Mouse (Mus musculus): ENCODE data around the gene Sh3bp1. TPM values are rescaled to one million over a fixed set of nuclear protein-coding genes. Genes with fewer than 3 reads are reported as not detected.

The Sh3bp1 gene
- total and polyA plus RNA-seq, 3 experiments: 21.0 to 80.2 TPM; not detected in 1

GRCm38 (mm10) chr15:78919914-78920313 lies 20.3 kb downstream of the Sh3bp1 start:
- Histone ChIP-seq H3K36me3 (ENCODE audit: control insufficient read depth in 1 of 2, insufficient read depth in 2 of 2, low read length in 2 of 2) (peaks cover 0 to 37% of the 10 kb centered on the region in 2 experiments; a peak in 2 of 4 replicates), H3K27ac (ENCODE audit: control insufficient read depth, low read depth, low read length) (peak overlapping the region; percentile 45)
- no peak for TF ChIP-seq CTCF (IDR thresholded peaks at IDR 0.05 in 2 of 3, conservative IDR thresholded peaks at IDR 0.05 in 1 of 3; ENCODE audit: control insufficient read depth in 1 of 3, insufficient read depth in 1 of 3, low read depth in 2 of 3, low read length in 3 of 3, poor library complexity in 1 of 3, severe bottlenecking in 1 of 3)
- TF ChIP-seq MAFK (IDR thresholded peaks at IDR 0.05; ENCODE audit: borderline replicate concordance, low read depth, low read length): no peak
- no peak for TF ChIP-seq CHD1 (IDR thresholded peaks at IDR 0.05; ENCODE audit: low read depth, low read length)
- TF ChIP-seq MYC (IDR thresholded peaks at IDR 0.05; ENCODE audit: low read depth, low read length): no peak
- no peak for TF ChIP-seq ZNF384 (IDR thresholded peaks at IDR 0.05; ENCODE audit: low read depth, low read length)
- no peak for TF ChIP-seq E2F4 (IDR thresholded peaks at IDR 0.05; ENCODE audit: borderline replicate concordance, low read depth, low read length)
- no peak for TF ChIP-seq TBP (IDR thresholded peaks at IDR 0.05; ENCODE audit: low read depth, low read length)
- TF ChIP-seq HCFC1 (IDR thresholded peaks at IDR 0.05; ENCODE audit: low read depth, low read length): no peak
- no peak for TF ChIP-seq POLR2AphosphoS2 (IDR thresholded peaks at IDR 0.05; ENCODE audit: low read length)
- peak; percentile 51 to 70 for TF ChIP-seq EP300 (IDR thresholded peaks at IDR 0.05; ENCODE audit: low read depth in 1 of 2, low read length in 2 of 2)
- TF ChIP-seq TAL1 (IDR thresholded peaks at IDR 0.05; ENCODE audit: low read length): no peak
- no peak for TF ChIP-seq GABPA (IDR thresholded peaks at IDR 0.05; ENCODE audit: low read depth, low read length)
- no peak; the same call in 1 of the 2 replicates for TF ChIP-seq NELFE (IDR thresholded peaks at IDR 0.05; ENCODE audit: low read depth, low read length)
- TF ChIP-seq POLR2AphosphoS5 (IDR thresholded peaks at IDR 0.05; ENCODE audit: borderline replicate concordance, low read depth, low read length): no peak
- TF ChIP-seq ZKSCAN1 (IDR thresholded peaks at IDR 0.05; ENCODE audit: low read depth, low read length): no peak
- TF ChIP-seq MYB (IDR thresholded peaks at IDR 0.05; ENCODE audit: low read depth, low read length): no peak
- no peak for TF ChIP-seq USF1 (IDR thresholded peaks at IDR 0.05; ENCODE audit: low read depth, low read length)
- TF ChIP-seq MAZ (IDR thresholded peaks at IDR 0.05; ENCODE audit: low read depth, low read length): 0 out of 2 replicates have a peak, but pooled peaks have one; percentile 45
- TF ChIP-seq SIN3A (IDR thresholded peaks at IDR 0.05; ENCODE audit: low read length): peak; percentile 57; the same call in 1 of the 2 replicates
- no peak for TF ChIP-seq USF2 (IDR thresholded peaks at IDR 0.05; ENCODE audit: borderline replicate concordance in 1 of 2, insufficient read depth in 1 of 2, low read depth in 1 of 2, low read length in 2 of 2)
- TF ChIP-seq UBTF (IDR thresholded peaks at IDR 0.05; ENCODE audit: borderline replicate concordance, insufficient read depth, low read depth, low read length): no peak
- no peak; the same call in none of the 2 replicates for TF ChIP-seq SMC3 (IDR thresholded peaks at IDR 0.05; ENCODE audit: low read depth, low read length)
- TF ChIP-seq TCF12 (IDR thresholded peaks at IDR 0.05; ENCODE audit: low read depth, low read length): no peak
- TF ChIP-seq JUND (IDR thresholded peaks at IDR 0.05; ENCODE audit: low read depth, low read length): 0 out of 2 replicates have a peak, but pooled peaks have one; percentile 45
- TF ChIP-seq KAT2A (conservative IDR thresholded peaks at IDR 0.05; ENCODE audit: low read depth, low read length): no peak; the same call in 1 of the 2 replicates
- TF ChIP-seq MEF2A (IDR thresholded peaks at IDR 0.05; ENCODE audit: extremely low read depth, insufficient replicate concordance, low read depth, low read length, poor library complexity, severe bottlenecking): no peak
- TF ChIP-seq ELF1 (IDR thresholded peaks at IDR 0.05; ENCODE audit: low read depth, low read length): no peak
- peak in 1 of 2 experiments; percentile 32; a peak in 1 of 4 replicates for TF ChIP-seq POLR2A (IDR thresholded peaks at IDR 0.05; ENCODE audit: control insufficient read depth in 1 of 2, insufficient read depth in 1 of 2, low read depth in 1 of 2, low read length in 2 of 2, poor library complexity in 1 of 2)
- TF ChIP-seq ETS1 (IDR thresholded peaks at IDR 0.05; ENCODE audit: low read depth, low read length): peak; percentile 25; the same call in 1 of the 2 replicates
- no peak for TF ChIP-seq ZMIZ1 (IDR thresholded peaks at IDR 0.05; ENCODE audit: low read depth, low read length)
- TF ChIP-seq MXI1 (IDR thresholded peaks at IDR 0.05; ENCODE audit: low read depth, low read length): no peak
- no peak for TF ChIP-seq RAD21 (IDR thresholded peaks at IDR 0.05; ENCODE audit: low read depth, low read length)
- peak; percentile 91 for TF ChIP-seq RCOR1 (IDR thresholded peaks at IDR 0.05; ENCODE audit: low read depth, low read length)
- TF ChIP-seq NRF1 (IDR thresholded peaks at IDR 0.05; ENCODE audit: insufficient read depth, low read depth, low read length, poor library complexity, severe bottlenecking): no peak
- no peak for TF ChIP-seq CHD2 (IDR thresholded peaks at IDR 0.05; ENCODE audit: low read length)
- no peak for TF ChIP-seq ZC3H11A (IDR thresholded peaks at IDR 0.05; ENCODE audit: low read depth, low read length)
- peak; percentile 46; the same call in 1 of the 2 replicates for TF ChIP-seq MAX (IDR thresholded peaks at IDR 0.05; ENCODE audit: low read length)

More at GRCm38 (mm10) chr15:78919914-78920313, 20.3 kb downstream of the Sh3bp1 start:
- Histone ChIP-seq H3K4me3 (ENCODE audit: control insufficient read depth in 1 of 2, insufficient read depth in 1 of 2, low read depth in 2 of 2, low read length in 2 of 2) (peak overlapping the region in 1 of 2 experiments; percentile 18; a peak in 2 of 4 replicates), H3K4me1 (ENCODE audit: control insufficient read depth in 1 of 2, insufficient read depth in 2 of 2, low read length in 2 of 2) (peaks cover 4 to 61% of the 10 kb centered on the region in 2 experiments), H3K9ac (ENCODE audit: control insufficient read depth, low read depth, low read length, poor library complexity, severe bottlenecking) (no peak overlapping the region), H3K27me3 (ENCODE audit: control insufficient read depth in 1 of 2, insufficient read depth in 2 of 2, low read length in 2 of 2) (no peaks in the 10 kb centered on the region), H3K9me3 (replicated peaks; ENCODE audit: insufficient read depth, low read length) (no peaks in the 10 kb centered on the region), H3K79me2 (ENCODE audit: control insufficient read depth, insufficient read depth, low read length, poor library complexity) (peaks cover 14% of the 10 kb centered on the region)
- peak; percentile 70 for DNase-seq (ENCODE audit: low read depth, low spot score)
